Mouse (Mus musculus) brown adipose tissue, adult 24 weeks (tissue): ENCODE results near the gene Rabep2. TPM values are rescaled to one million over a fixed set of nuclear protein-coding genes. Genes with fewer than 3 reads are reported as not detected.

Experiments
- H3K27ac ChIP-seq: fragments of 200-500 bp; replicated peaks from 2 replicates; pipeline ENCODE4 v1.5.1; 2012; ENCODE audit warnings: low read depth, mild to moderate bottlenecking, low read length
- H3K4me1 ChIP-seq: fragments of 200-500 bp; 2 replicates; pipeline ENCODE4 v1.6.1; 2012; ENCODE audit warnings: low read length, mixed read lengths; ENCODE audit not compliant: control insufficient read depth, insufficient read depth, insufficient read length
- H3K4me3 ChIP-seq: fragments of 200-500 bp; 2 replicates; pipeline ENCODE4 v1.5.1; 2012; ENCODE audit warnings: low read depth, mild to moderate bottlenecking, low read length, moderate library complexity; ENCODE audit not compliant: insufficient read depth
- polyA plus RNA-seq: library from polyadenylated mRNA; stranded (reverse); fragments of >200 nt; gene quantifications from 2 replicates; pipeline ENCODE4 v1.2.4, GENCODE M21; 2012; ENCODE audit not compliant: missing spikeins, insufficient read depth, insufficient read length

The Rabep2 gene
- polyA plus RNA-seq, 1 experiment: 6.4 TPM

GRCm38 (mm10) chr7:126449991-126450390 is 21.4 kb downstream of the Rabep2 start:
- Histone ChIP-seq H3K4me3 (no peak overlapping the region), H3K4me1 (no peaks in the 10 kb centered on the region), H3K27ac (no peak overlapping the region)

- Histone ChIP-seq H3K4me3 (no peak overlapping the region), H3K4me1 (no peaks in the 10 kb centered on the region), H3K27ac (no peak overlapping the region)
Measured at GRCm38 (mm10) chr7:126450641-126451040, 22.1 kb downstream of the Rabep2 start.

- Histone ChIP-seq H3K4me3 (no peak overlapping the region), H3K4me1 (no peaks in the 10 kb centered on the region)
Measured at GRCm38 (mm10) chr7:126452244-126452643, 23.7 kb downstream of the Rabep2 start.

GRCm38 (mm10) chr7:126453861-126454260 is 25.3 kb downstream of the Rabep2 start:
- no peak overlapping the region for H3K4me3 ChIP-seq
- no peaks in the 10 kb centered on the region for H3K4me1 ChIP-seq
- no peak overlapping the region for H3K27ac ChIP-seq

More at GRCm38 (mm10) chr7:126452244-126452643, 23.7 kb downstream of the Rabep2 start:
- H3K27ac ChIP-seq: no peak overlapping the region

- no peak overlapping the region for H3K27ac ChIP-seq
- no peak overlapping the region for H3K4me3 ChIP-seq
- no peaks in the 10 kb centered on the region for H3K4me1 ChIP-seq
Measured at GRCm38 (mm10) chr7:126455242-126455641, 26.7 kb downstream of the Rabep2 start.

- no peak overlapping the region for H3K27ac ChIP-seq
- H3K4me1 ChIP-seq: no peaks in the 10 kb centered on the region
- H3K4me3 ChIP-seq: no peak overlapping the region
Measured at GRCm38 (mm10) chr7:126456382-126457266, 28.1 kb downstream of the Rabep2 start.

- H3K4me3 ChIP-seq: no peak overlapping the region
- H3K27ac ChIP-seq: no peak overlapping the region
- H3K4me1 ChIP-seq: no peaks in the 10 kb centered on the region
Measured at GRCm38 (mm10) chr7:126458225-126458624, 29.7 kb downstream of the Rabep2 start.

- H3K4me1 ChIP-seq: no peaks in the 10 kb centered on the region
Measured at GRCm38 (mm10) chr7:126458844-126459618, 30.5 kb downstream of the Rabep2 start.

GRCm38 (mm10) chr7:126460623-126461399 is 32.3 kb downstream of the Rabep2 start:
- Histone ChIP-seq H3K4me3 (no peak overlapping the region), H3K4me1 (no peaks in the 10 kb centered on the region), H3K27ac (no peak overlapping the region)

More at GRCm38 (mm10) chr7:126458844-126459618, 30.5 kb downstream of the Rabep2 start:
- H3K4me3 ChIP-seq: no peak overlapping the region
- no peak overlapping the region for H3K27ac ChIP-seq

GRCm38 (mm10) chr7:126461626-126462025 is 33.1 kb downstream of the Rabep2 start:
- no peak overlapping the region for H3K27ac ChIP-seq

GRCm38 (mm10) chr7:126463004-126463403 is 34.4 kb downstream of the Rabep2 start, which contains the start of gene Atp2a1:
Gene Atp2a1 (minus strand): TSS chr7:126463108.
- Histone ChIP-seq H3K27ac (no peak within 1 kb of the TSS), H3K4me1 (no peaks in the 10 kb centered on the region), H3K4me3 (no peak within 1 kb of the TSS; the same call in 1 of the 2 replicates)

More at GRCm38 (mm10) chr7:126461626-126462025, 33.1 kb downstream of the Rabep2 start:
- Histone ChIP-seq H3K4me3 (no peak overlapping the region; the same call in 1 of the 2 replicates), H3K4me1 (no peaks in the 10 kb centered on the region)

GRCm38 (mm10) chr7:126463547-126463946 is 35.0 kb downstream of the Rabep2 start:
- Histone ChIP-seq H3K4me3 (no peak overlapping the region), H3K27ac (no peak overlapping the region), H3K4me1 (no peaks in the 10 kb centered on the region)

GRCm38 (mm10) chr7:126464121-126464520 is 35.6 kb downstream of the Rabep2 start:
- Histone ChIP-seq H3K4me1 (no peaks in the 10 kb centered on the region), H3K4me3 (no peak overlapping the region), H3K27ac (no peak overlapping the region)

GRCm38 (mm10) chr7:126464836-126465235 is 36.3 kb downstream of the Rabep2 start:
- H3K4me3 ChIP-seq: no peak overlapping the region
- H3K4me1 ChIP-seq: no peaks in the 10 kb centered on the region
- H3K27ac ChIP-seq: no peak overlapping the region
